ENCODE assay signal across 4 mouse cellular contexts in the genomic region with DNA sequence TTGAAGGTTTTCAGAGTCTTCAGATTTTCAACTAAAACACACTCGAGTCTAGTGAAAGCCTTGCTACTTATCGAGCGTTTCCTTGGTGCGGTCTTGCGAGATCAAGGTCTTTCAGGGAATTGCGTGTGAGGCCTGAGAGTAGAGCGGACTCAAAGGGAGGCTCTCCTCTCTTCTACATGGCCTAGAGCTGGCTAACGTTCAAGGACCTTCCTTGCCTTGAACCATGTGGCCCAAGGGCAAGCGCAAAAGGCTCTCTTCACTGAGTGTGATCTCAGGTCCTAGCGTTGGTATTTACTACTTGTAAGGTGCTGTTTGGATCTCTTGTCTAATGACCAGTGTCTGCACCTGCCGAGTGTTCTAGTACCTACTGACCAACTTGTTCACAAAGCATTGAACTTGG.
"Had no signal": no experiment of that assay in that cellular context is flagged by ENCODE, and none has a peak within 500 bp of the region (broad histone marks: within the 10 kb centered on the region; RNA-seq: fewer than 3 reads in every experiment).

No protein-coding gene starts in this region.

- H3K4me3 ChIP-seq: kidney, embryonic 15.5 days; left cerebral cortex, adult 2 months; liver, embryonic 13.5 days; stomach, embryonic 15.5 days had no signal

- H3K4me1 ChIP-seq: liver, embryonic 13.5 days had no signal

- H3K36me3 ChIP-seq: kidney, embryonic 15.5 days; liver, embryonic 13.5 days; stomach, embryonic 15.5 days had no signal

- H3K27ac ChIP-seq: kidney, embryonic 15.5 days; left cerebral cortex, adult 2 months; liver, embryonic 13.5 days; stomach, embryonic 15.5 days had no signal

- H3K27me3 ChIP-seq: kidney, embryonic 15.5 days; liver, embryonic 13.5 days; stomach, embryonic 15.5 days had no signal
